Mouse (Mus musculus) midbrain, embryonic 14.5 days (tissue): ENCODE measurements around the gene Sgk1. TPM values are rescaled to one million over a fixed set of nuclear protein-coding genes. Genes with fewer than 3 reads are reported as not detected.
"Not testable (repeated sequence)": the region's sequence is repeated elsewhere in the genome, so short reads cannot be mapped to it uniquely, and the experiment has no call there.

Experiments
- ATAC-seq: fragments of 200-750 bp; cut with Nextera tagmentation; 2 replicates; pipeline ENCODE4 v1.8.0; 2017; ENCODE audit warnings: moderate number of reproducible peaks, moderate library complexity; ENCODE audit not compliant: low FRiP score, low TSS enrichment
- DNase-seq: peaks from one replicate; pipeline ENCODE4 v3.0.0-alpha.2; 2015
- H3K27ac ChIP-seq: fragments of 300-500 bp; sonication (generic); replicated peaks from 2 replicates; pipeline ENCODE4 v1.5.1; 2014; ENCODE audit warnings: mild to moderate bottlenecking, low read depth, low read length, moderate library complexity
- H3K27me3 ChIP-seq: fragments of 300-500 bp; sonication (generic); 2 replicates; pipeline ENCODE4 v1.6.1; 2014; ENCODE audit warnings: low read length, control low read depth, mixed read lengths; ENCODE audit not compliant: control insufficient read depth, insufficient read depth
- H3K36me3 ChIP-seq: fragments of 300-500 bp; sonication (generic); 2 replicates; pipeline ENCODE4 v1.6.1; 2014; ENCODE audit warnings: low read length, control low read depth; ENCODE audit not compliant: control insufficient read depth, insufficient read depth
- H3K4me1 ChIP-seq: fragments of 300-500 bp; sonication (generic); 2 replicates; pipeline ENCODE4 v1.6.1; 2014; ENCODE audit warnings: mild to moderate bottlenecking, antibody characterized with exemption, low read length, control low read depth; ENCODE audit not compliant: control insufficient read depth, insufficient read depth
- H3K4me2 ChIP-seq: fragments of 300-500 bp; sonication (generic); 2 replicates; pipeline ENCODE4 v1.6.1; 2014; ENCODE audit warnings: mild to moderate bottlenecking, low read length, moderate library complexity
- H3K4me3 ChIP-seq: fragments of 300-500 bp; sonication (generic); replicated peaks from 2 replicates; pipeline ENCODE4 v1.5.1; 2014; ENCODE audit warnings: low read depth, low read length
- H3K9ac ChIP-seq: fragments of 300-500 bp; sonication (generic); replicated peaks from 2 replicates; pipeline ENCODE4 v1.6.1; 2014; ENCODE audit warnings: mild to moderate bottlenecking, low read length, moderate library complexity
- H3K9me3 ChIP-seq: fragments of 300-500 bp; sonication (generic); 2 replicates; pipeline ENCODE4 v1.6.1; 2016; ENCODE audit warnings: low read length, control low read depth, mixed read lengths; ENCODE audit not compliant: control insufficient read depth
- WGBS: fragments of 180-500 bp; shearing (Covaris S2); extraction: QIAGEN DNeasy Blood & Tissue Kit; methylation state at CpG from one replicate; pipeline ENCODE4 v1.1.7; 2014; 5-methylcytosine and 5-hydroxymethylcytosine counted together
- polyA plus RNA-seq: library from polyadenylated mRNA; unstranded; fragments of >200 nt; fragmentation: Nextera tagmentation; extraction: Ambion mirVana; gene quantifications from 2 replicates; pipeline ENCODE4 v1.2.1, GENCODE M21; 2014

Gene Sgk1
- polyA plus RNA-seq, 1 experiment from 2014 or later: 47.9 TPM

GRCm38 (mm10) chr10:21889141-21889765 is 7.3 kb downstream of the Sgk1 start:
- H3K4me1 ChIP-seq: peaks cover 12% of the 10 kb centered on the region; the same call in 1 of the 2 replicates
- ATAC-seq: no peak

GRCm38 (mm10) chr10:21890293-21890692 is 8.3 kb downstream of the Sgk1 start:
- Histone ChIP-seq H3K4me2 (no peak overlapping the region), H3K9ac (no peak overlapping the region), H3K27ac (no peak overlapping the region), H3K36me3 (no peaks in the 10 kb centered on the region), H3K9me3 (0 out of 2 replicates have a peak, but pooled peaks cover 4% of the 10 kb centered on the region), H3K4me3 (no peak overlapping the region), H3K4me1 (peaks cover 1% of the 10 kb centered on the region; the same call in 1 of the 2 replicates), H3K27me3 (no peaks in the 10 kb centered on the region)
- ATAC-seq (no peak), DNase-seq (no peak)
- 94% methylated on average over 4 of the region's 4 CpGs for WGBS

More at GRCm38 (mm10) chr10:21889141-21889765, 7.3 kb downstream of the Sgk1 start:
- DNase-seq: no peak
- H3K9ac ChIP-seq: no peak overlapping the region
- no peak overlapping the region for H3K4me2 ChIP-seq
- no peak overlapping the region for H3K4me3 ChIP-seq
- H3K9me3 ChIP-seq: 0 out of 2 replicates have a peak, but pooled peaks cover 4% of the 10 kb centered on the region
- no peaks in the 10 kb centered on the region for H3K27me3 ChIP-seq
- H3K27ac ChIP-seq: no peak overlapping the region
- no peaks in the 10 kb centered on the region for H3K36me3 ChIP-seq
- 62% methylated on average over 3 of the region's 3 CpGs for WGBS

- Histone ChIP-seq H3K4me1 (no peaks in the 10 kb centered on the region), H3K9me3 (0 out of 2 replicates have a peak, but pooled peaks cover 4% of the 10 kb centered on the region), H3K4me3 (no peak overlapping the region), H3K9ac (no peak overlapping the region), H3K27ac (no peak overlapping the region), H3K27me3 (no peaks in the 10 kb centered on the region), H3K4me2 (no peak overlapping the region), H3K36me3 (no peaks in the 10 kb centered on the region)
- DNase-seq: no peak
- WGBS: 75% methylated on average over 7 of the region's 7 CpGs
- ATAC-seq: no peak
Measured at GRCm38 (mm10) chr10:21891442-21891841, 9.5 kb downstream of the Sgk1 start.

GRCm38 (mm10) chr10:21892104-21892503 is 10.1 kb downstream of the Sgk1 start:
- Histone ChIP-seq H3K4me2 (no peak overlapping the region), H3K27me3 (no peaks in the 10 kb centered on the region), H3K4me3 (no peak overlapping the region), H3K36me3 (no peaks in the 10 kb centered on the region), H3K27ac (no peak overlapping the region), H3K4me1 (no peaks in the 10 kb centered on the region), H3K9me3 (0 out of 2 replicates have a peak, but pooled peaks cover 4% of the 10 kb centered on the region), H3K9ac (no peak overlapping the region)
- ATAC-seq (no peak), DNase-seq (no peak)
- 88% methylated on average over 4 of the region's 4 CpGs for WGBS

GRCm38 (mm10) chr10:21898417-21898816 is 16.4 kb downstream of the Sgk1 start:
- no peaks in the 10 kb centered on the region for H3K27me3 ChIP-seq
- H3K36me3 ChIP-seq: no peaks in the 10 kb centered on the region
- H3K27ac ChIP-seq: no peak overlapping the region
- 0 out of 2 replicates have a peak, but pooled peaks cover 2% of the 10 kb centered on the region for H3K9me3 ChIP-seq
- H3K9ac ChIP-seq: no peak overlapping the region
- ATAC-seq: no peak
- WGBS: 92% methylated on average over 4 of the region's 4 CpGs
- no peak overlapping the region for H3K4me2 ChIP-seq
- no peak overlapping the region for H3K4me3 ChIP-seq
- no peak for DNase-seq
- no peaks in the 10 kb centered on the region for H3K4me1 ChIP-seq

GRCm38 (mm10) chr10:21898851-21899250 is 16.9 kb downstream of the Sgk1 start:
- not testable (repeated sequence) for ATAC-seq, H3K9ac ChIP-seq, H3K4me2 ChIP-seq, H3K27ac ChIP-seq, H3K9me3 ChIP-seq, H3K4me1 ChIP-seq, H3K36me3 ChIP-seq, H3K27me3 ChIP-seq, DNase-seq, H3K4me3 ChIP-seq
- 93% methylated on average over 17 of the region's 17 CpGs for WGBS

- ATAC-seq (no peak), DNase-seq (no peak)
- H3K27ac ChIP-seq: no peak overlapping the region
- no peak overlapping the region for H3K4me3 ChIP-seq
- H3K4me2 ChIP-seq: no peak overlapping the region
- H3K9ac ChIP-seq: no peak overlapping the region
- H3K27me3 ChIP-seq: no peaks in the 10 kb centered on the region
- H3K4me1 ChIP-seq: no peaks in the 10 kb centered on the region
- H3K36me3 ChIP-seq: no peaks in the 10 kb centered on the region
- WGBS: 90% methylated on average over 3 of the region's 3 CpGs
- no peaks in the 10 kb centered on the region for H3K9me3 ChIP-seq
Measured at GRCm38 (mm10) chr10:21899397-21899796, 17.4 kb downstream of the Sgk1 start.

GRCm38 (mm10) chr10:21902152-21903140 is 20.5 kb downstream of the Sgk1 start:
- ATAC-seq: no peak
- WGBS: 89% methylated on average over 10 of the region's 10 CpGs

More at GRCm38 (mm10) chr10:21902152-21903140, 20.5 kb downstream of the Sgk1 start:
- Histone ChIP-seq H3K9ac (no peak overlapping the region), H3K36me3 (no peaks in the 10 kb centered on the region), H3K27ac (no peak overlapping the region), H3K4me3 (no peak overlapping the region), H3K9me3 (no peaks in the 10 kb centered on the region), H3K4me1 (no peaks in the 10 kb centered on the region), H3K4me2 (no peak overlapping the region), H3K27me3 (no peaks in the 10 kb centered on the region)
- DNase-seq: no peak
